Mouse (Mus musculus): Measurements from ENCODE around the gene Lrp1.

DNA sequence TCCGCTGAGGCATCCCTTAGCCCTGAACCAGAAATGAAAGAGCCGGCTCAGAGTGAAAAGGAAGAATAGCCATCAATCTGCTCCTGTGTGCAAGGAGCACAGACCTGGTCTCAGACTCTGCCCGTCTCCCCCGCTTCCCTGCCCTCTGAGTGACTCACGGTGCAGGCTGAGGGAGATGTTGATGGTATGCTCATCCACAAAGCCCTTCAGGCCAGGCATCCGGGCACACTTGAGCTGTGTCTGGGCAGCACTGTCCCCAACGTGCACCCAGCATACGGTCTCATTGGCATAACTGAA is 15.7 kb downstream of the Lrp1 start:
- TF ChIP-seq CTCF (conservative IDR thresholded peaks at IDR 0.05; ENCODE audit: insufficient read depth, insufficient read length, low read depth, low read length) (no peak), POLR2A (IDR thresholded peaks at IDR 0.05; ENCODE audit: low read depth, low read length) (no peak)

Data from kidney, adult 2 months (tissue).